Mouse (Mus musculus): ENCODE data around the gene Tmem51.
A peak's percentile ranks its signal among the peaks of the same experiment; 100 is the strongest.
"Not testable (repeated sequence)": the region's sequence is repeated elsewhere in the genome, so short reads cannot be mapped to it uniquely, and the experiment has no call there.

Tmem51 gene

DNA sequence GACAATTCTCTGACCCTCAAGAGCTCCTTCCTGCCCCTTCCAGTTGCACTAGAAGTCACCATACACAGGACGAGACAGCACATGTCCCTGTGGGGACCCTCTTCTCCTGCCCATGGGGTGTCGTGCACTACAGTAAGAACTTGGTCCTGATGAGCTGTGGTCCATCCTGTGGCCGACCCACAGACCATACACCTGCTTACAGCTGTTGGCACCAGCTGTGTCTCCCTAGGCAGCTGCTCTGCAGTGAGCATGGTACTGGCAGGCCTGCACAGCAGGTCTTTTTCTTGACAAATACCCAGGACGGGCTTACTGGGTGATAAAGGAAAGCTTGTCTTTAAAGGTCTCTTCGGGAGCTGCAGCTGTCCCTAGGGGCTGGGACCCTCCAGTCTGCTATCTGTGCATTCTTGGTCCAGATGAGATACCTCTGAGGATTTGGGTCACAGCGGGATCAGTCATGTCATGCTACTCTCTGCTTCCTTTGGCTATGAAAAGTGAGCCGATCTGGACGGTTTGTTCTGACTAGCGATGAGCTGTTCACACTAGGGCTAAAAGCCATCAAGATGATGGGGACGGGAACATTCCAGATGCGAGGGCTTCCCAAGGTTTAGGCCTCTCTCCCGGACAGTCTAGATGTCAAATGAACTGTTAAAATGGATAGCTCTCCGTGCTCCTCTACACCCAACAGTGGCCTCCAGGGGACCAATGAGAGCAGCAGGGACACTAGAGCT lies 24.8 kb downstream of the Tmem51 start:
- no peak for DNase-seq

DNA sequence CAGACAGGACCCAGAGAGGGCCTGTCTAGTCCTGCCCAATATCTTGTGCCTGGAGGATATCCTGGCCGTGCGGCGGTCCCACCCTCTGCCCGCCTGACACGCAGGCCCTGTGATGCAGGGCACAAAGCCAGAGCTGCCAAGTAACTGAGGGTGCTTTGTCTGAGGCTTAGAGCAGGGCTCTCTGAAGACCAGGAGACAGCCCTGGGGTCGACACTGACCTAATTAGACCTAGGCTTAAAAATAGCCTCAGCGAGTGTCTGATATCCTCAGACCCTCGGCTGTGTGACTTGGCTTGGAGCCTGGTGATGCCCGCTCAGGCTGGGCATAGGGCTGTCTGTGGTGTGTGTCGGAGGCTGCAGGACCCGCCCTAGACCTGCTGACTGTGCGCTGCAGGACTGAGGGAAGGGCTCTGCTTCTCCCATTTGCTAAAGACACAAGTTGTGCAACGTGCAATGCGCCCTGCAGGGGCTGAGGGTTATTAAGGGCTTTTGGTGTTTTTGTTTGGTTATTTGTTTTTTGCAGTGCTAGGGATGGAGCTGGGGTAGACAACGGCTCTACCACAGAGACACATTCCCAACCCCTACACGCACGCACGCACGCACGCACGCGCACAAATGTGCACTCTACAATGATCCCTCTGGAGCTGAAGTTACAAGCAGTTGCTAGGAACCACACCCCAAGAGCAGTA lies 26.4 kb downstream of the Tmem51 start:
- no peak for DNase-seq

DNA sequence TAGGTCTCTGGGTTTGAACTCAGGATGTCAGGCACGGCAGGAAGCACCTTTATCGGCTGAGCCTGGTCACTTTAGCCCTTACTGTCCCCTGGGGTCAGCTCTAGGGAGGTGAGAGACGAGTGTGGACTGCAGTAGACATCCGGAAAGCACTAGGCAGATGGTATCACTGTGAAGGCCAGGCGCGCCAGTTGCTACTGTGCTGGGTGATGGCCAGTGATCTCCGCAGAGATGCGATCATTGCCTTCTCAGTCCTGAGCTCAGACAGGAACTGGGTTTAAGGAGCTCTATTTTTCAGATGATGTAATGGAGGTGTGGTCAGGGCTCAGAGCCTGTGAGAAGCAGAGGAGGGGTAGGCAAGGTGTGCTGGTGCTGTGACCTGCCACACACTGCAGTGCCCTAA lies 28.5 kb downstream of the Tmem51 start:
- peak; percentile 9 for DNase-seq

DNA sequence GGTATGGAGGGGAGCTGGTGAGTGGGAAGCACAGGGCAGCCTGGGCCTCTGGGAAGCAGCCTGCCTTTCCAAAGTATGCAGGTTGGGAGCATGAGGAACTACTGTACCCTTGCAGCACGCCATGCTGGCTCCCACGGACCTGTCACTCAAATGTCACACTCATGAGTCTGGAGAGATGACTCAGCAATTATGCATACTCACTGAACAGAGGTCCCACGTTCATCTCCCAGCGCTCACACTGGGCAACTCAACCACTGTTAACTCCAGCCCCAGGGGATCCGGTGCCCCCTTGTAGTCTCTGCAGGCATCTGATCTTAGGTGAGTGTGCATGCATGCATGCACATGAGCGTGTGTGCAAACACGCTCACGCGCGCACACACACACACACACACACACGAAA lies 29.5 kb downstream of the Tmem51 start:
- no peak for DNase-seq

DNA sequence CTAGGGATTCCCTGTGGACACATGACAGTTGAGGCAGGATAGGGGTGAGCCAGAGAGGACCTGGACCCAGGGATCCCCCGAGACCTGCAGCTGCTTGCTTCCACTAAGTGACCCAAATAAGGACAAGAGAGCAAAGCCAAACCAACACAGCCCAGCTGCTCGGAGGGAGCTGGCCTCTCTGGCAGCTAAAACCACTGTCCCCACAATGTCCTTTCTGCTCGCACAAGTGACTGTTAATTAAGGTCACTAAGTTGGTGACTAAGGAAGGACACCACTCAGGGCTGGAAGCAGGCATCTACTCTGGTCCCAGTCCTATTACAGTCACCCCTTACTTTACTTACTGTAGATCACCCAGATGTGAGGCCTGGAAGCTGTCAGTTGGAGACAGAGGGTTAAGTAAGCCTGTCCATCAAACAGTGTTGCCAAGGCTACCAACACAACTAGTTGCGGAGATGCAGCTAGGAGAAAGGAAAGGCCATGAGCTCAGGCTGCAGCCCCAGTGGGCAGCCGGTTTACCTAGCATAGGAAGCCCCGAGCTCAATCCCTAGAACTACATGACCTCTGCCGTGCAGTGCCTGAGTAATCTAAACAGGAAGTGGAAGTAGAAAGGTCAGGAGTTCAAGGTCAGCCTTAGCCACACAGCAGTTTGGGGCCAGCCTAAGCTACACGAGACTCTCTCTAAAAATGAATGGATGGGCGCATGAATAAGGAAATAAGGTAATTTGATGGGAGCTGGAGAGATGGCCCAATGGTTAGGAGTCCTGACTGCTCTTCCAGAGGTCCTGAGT lies 30.2 kb downstream of the Tmem51 start:
- DNase-seq: peak; percentile 47

DNA sequence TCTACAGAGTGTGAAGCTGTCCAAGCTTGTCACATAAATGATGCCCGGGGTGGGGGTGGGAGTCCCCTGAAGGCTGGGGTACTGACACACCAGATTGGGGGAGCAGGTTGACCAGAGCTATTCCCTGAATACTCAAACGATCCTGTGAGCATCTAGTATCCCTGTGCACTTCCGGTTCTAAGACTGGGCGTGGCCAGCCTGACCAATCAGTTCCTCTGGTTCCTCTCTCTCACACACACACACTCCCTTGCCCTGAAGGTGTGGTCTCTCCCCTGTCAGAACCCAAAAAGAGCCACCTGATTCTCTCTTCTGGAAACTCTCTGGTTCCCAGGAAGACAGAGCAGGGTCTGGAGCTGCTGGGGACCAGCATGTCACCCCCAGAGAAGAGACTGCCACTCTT lies 30.8 kb downstream of the Tmem51 start:
- DNase-seq: peak; percentile 40

DNA sequence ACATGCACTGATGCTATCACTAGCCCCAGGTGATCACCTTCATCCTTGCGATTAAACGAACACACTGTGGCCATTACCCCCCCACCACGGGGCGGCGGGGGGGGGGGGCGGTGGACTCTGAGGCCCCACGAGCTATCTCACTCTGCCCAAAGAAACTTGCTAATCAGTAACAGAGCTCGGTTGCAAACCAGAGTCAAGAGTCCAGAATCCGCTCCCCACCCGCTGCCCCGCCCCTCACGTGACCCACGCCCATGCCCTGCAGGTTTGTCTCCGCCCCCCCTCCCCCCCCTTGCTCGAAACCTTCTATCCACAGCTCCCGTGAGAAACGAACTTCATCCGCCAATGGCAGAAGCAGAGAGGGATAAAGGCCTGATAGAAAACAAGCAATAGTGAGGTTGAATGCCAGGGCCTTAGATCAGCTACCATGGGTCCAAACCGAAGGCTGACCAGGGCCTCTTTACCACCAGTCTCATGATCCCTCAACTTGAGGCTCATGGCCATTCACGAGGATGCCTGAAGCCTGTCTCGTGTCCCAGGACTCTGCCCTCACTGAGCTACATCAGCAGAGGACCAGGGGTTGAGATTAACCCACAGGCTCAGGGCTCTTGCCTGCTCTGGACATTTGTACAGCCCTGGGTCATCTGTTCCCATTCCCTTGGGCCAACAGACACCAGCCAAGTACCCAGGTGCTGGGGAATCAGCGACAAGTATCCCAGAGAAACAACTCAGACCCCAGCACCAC lies 31.5 kb downstream of the Tmem51 start:
- DNase-seq: peak; percentile 85

DNA sequence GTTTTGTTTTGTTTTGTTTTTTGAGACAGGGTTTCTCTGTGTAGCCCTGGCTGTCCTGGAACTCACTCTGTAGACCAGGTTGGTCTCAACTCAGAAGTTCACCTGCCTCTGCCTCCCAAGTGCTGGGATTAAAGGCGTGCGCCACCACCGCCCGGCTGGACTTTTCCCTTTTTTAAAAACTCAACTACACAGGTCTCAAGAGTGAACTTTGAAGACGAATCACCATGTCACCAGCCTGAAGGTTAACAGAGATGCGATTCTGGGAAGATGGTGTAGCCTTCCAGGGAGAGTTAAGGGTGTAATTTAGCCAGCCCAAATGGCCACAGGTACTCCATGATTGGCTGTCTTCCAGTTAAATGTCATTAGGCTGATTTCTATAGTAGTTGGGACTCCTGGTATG lies 32.2 kb downstream of the Tmem51 start:
- not testable (repeated sequence) for DNase-seq

DNA sequence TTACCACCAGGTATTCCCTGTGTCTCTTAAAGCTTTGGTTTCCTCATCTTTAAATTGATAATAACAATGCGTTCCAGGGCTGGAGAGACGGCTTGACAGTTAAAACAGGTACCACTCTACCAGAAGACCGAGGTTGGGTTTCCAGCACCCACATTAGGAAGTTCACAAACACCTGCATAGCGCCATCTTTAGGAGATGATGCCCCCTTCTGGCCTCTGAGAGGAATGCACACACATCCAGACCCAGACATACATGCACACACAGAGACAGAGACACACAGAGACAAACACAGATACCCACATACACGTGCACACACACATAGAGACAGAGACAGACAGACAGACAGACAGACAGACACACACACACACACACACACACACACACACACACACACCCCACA lies 34.1 kb downstream of the Tmem51 start:
- no peak for DNase-seq

DNA sequence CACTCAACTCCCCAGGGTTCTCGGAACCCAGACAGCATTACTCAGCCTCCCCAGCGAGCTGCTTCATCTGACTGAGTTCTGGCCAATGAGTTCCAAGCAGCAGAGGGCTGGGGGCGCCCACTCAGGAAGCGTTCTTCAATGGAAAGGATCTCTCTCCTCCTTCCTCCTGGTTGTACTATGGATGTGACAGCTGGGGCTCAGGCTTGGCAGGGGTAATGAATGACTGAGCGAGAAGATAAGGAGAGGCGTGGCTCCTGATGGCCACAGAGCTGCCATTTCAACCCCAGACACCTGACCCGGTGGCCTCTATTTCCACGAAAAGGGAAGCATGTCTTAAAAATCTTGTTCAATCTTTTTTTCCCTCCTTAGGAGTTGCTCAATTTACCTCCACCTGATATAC lies 35.7 kb downstream of the Tmem51 start:
- DNase-seq: no peak

DNA sequence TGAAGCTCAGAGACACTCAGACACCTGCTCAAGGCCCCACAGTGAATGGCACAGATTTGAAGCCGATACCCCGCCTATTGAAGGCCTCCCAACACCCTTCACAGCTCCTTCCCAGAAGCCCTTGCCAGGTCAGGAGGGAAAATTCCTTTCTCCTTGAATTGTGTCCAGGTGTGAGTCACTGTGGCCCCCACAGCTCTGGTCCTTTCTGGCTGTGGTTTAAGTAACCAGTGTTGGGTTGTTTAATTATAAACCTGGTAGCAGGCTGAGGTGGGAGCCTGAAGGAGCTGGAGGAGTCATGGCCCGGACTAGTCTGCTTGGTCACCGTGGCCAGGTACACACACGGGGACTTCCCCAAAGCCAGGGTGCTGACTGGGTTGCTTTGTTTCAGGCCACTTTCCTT lies 37.1 kb downstream of the Tmem51 start:
- DNase-seq: peak; percentile 69

DNA sequence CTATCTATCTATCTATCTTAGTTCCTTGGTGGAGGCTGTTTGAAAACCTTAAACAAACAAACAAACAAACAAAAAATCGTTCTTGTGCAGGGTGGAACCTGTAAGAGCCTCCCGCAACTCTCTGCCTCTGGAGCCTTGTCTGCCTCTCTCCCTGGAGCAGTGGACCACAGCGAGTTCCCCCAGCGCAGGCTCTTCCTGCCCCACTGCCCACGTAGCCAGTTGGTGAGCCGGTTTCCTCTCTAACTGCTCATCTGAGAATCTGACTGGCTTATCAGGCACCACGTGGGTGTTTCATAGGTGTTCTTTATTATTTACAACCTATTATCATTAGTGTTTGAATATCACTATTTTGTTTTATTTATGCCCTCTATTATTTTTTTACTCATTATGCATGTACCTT lies 37.6 kb downstream of the Tmem51 start:
- peak; percentile 50 for DNase-seq

DNA sequence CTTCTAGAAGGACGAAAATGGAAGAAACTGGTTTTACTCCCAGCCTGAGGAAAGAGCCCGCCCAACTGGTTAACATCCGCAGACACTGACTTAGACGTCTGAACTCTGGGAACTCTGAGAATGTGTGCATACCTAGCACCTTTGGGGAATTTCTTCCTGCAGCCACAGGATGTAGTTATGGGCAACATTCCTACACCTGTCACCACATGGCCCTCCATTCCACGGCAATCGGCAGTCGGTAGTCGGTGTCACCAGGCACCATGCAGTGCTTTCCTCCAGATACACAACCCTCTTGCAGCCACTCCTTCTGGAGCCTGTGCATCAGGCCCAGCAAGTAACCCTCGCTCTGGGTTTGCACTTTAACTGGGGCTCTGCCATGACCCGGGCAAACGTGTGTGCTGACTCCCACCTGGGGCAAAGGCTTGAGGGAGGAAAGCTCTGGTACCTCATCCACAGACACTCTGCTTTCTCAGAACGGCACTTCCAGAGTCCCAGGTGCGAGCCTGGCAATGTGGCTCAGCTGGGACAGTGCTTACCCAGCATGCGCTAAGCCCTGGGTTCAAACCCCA lies 38.4 kb downstream of the Tmem51 start:
- DNase-seq: no peak

DNA sequence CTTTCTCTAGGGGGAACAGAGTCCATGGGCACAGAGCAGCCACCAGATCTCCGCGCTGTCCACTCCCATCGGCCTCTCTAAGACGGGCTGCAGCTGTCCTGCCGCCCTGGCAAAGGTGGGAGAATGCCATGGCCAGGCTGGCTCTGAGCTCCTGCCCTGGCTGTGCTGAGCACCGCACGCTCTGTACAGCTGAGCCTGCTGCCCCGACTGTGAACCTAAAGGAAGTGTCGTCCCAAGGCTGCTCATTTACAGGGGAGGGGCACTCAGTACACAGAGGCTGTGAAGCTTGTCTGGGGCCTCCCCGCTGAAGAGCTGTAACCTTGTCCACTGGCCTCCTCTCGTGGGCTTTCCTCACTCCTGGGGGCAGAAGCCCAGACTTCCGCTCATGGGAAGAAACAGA lies 39.7 kb downstream of the Tmem51 start:
- DNase-seq: no peak

DNA sequence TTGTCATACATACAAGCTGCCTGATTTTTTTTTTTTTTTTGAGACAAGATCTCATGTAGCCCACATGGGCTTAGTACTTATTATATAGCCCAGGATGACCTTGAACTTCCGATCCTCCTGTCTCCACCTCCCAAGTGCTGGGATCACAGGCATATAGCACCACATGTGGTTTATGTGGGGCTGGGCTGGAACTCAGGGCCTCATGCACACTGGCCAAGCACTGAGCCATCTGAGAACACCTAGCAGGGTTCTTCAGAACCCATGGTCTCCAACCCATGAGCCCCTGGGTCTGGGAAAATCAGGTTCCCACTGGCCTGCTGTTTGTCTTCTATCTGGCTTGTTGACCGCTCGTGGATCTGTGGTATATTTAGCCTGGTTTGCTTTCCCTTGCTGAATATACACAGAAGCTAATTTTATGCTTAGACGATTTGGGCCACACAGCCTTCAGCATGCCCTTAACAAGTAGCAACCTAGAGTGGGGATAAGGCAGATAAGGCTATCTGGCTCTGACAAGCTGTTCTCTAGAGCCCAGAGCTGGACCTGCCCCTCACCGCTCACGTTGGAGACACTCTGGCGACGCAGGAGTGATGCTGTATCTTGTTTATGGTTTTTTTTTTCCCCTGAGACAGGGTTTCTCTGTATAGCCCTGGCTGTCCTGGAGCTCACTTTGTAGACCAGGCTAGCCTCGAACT lies 44.3 kb downstream of the Tmem51 start:
- DNase-seq: no peak

DNA sequence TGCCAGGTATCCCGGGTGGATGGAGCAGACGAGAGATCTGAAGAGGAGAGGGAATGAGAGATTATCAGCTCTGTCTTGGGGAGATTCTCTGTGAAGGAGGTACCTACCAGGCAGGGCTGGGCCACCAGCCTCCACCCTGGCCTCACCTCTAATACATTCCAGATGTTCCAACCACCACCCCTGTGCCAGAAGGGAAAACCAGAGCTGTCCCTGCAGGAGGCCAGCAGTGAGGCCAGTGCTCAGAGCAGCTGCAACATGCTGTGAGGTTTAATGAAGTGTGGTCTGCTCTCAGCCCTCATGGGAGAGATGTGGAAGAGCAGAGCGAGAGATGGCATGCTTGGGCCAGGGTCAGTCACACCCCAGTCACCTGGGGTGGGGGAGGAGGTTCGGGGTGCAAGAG lies 46.2 kb downstream of the Tmem51 start:
- DNase-seq: no peak

DNA sequence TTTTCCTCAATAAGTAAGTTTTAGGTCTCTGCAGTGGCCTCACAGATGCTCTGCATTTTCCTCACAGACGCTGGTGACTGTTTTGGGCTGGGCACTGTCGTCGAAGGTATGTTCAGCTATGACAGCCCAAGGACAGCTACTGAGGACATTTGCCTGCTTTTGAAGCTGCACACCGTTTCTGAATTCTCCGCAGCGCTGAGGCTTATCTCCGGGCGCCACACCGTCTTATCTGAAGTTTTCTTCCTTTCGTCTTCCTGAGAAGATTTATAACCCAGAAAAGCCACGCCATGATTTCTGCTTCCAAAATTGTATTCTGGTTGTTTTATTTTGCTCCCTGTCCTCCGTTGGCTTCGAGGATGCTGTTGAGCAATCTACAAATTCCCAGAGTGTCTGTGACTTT lies 55.6 kb downstream of the Tmem51 start:
- DNase-seq: no peak

DNA sequence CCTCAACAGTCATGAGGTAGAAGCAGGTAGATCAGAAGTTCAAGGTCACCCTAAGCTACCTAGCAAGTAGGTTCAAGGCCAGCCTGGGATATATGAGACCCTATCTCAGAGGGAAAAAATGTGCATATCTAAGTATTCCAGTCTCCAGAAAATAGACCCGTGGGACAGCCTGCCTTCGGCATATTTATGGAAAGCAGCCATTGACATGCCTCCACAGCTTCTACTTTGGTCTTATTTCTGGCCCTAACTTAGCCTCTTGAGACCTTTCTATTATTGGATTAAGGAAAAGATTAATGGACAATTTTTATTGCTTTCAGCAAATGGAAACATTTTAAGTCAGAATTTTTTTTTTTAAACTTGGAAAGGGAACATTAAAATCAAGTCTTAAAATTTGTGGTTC lies 57.1 kb downstream of the Tmem51 start:
- peak; percentile 57 for DNase-seq

DNA sequence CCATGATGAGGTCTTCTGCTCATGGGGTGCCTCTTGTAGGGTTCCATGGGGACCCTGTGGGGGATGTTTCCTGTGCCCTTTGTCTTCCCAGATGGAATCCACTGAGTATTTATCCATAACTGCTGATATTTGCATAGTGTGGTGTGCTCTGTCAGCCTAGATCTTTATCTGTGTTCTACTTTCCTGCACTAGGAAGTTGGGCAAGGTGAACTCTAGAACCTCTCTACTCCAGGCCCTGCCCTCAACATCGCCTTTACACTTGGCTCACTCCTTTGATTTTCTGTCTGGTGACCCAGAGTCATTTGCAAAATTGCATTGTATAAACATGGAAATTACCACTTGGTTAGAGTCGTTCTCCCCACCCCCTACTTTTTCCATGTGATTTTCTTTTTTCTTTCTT lies 59.6 kb downstream of the Tmem51 start:
- DNase-seq: no peak

DNA sequence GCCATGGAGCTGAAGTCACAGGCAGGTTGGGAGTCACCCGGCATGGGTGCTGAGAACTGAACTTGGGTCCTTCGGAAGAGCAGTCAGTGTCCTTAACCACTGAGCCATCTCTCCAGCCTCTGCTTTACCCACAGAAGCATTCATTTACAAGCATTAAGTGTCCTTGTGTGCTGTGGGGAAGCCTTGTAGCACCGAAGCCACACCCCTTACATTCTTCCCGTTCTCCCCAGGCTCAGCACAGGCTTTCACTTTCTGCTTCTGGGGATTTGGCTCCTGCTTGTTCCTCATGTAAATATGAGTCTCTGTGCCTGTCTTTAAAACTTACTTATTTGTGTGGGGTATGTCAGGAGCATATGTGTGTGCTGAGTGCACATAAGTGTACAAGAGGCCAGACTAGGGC lies 60.9 kb downstream of the Tmem51 start:
- no peak for DNase-seq

DNA sequence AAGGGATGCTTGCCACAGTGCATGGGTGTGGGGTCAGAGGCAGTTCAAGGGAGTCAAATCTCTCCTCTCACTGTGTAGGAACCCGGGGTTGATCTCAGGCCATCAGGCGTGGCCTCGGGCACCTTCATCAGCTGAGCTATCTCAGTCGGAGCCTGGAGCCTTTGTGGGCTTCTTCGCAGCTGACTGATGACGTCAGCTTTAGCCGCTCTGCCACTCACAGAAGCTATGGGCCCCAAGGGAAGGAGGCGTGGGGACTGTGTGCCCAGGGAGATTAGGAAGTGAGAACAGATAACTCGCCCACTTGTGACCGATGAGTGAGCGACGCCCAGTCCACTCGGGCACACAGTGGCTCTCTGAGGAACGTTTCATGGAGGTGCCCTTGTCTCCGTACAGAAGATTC lies 66.4 kb downstream of the Tmem51 start:
- no peak for DNase-seq

Data from kidney, postnatal 10 days (tissue).